Mouse (Mus musculus) erythroblast, embryonic 14.5 days (primary cell): ENCODE measurements around the gene Slc7a7.

ENCODE experiments used
- GATA1 ChIP-seq: IDR thresholded peaks from 2 replicates; pipeline ENCODE4 v1.6.1; 2012; ENCODE audit warnings: low read length, inconsistent platforms, mixed read lengths
- TAL1 ChIP-seq: IDR thresholded peaks from 3 replicates; pipeline ENCODE4 v1.6.1; 2012; ENCODE audit warnings: low read length, inconsistent platforms, mixed read lengths

- TF ChIP-seq GATA1 (no peak), TAL1 (no peak)
Measured at GRCm38 (mm10) chr14:54352314-54352713, 65.3 kb downstream of the Slc7a7 start.
